Comparison of ENCODE assay signal across 26 mouse cellular contexts in genomic region chr2:178916316-178917033, GRCm38 (mm10).
DNase-seq lines count a peak whose midpoint lies in the region; ATAC-seq lines count a peak whose summit lies in the region.
"Had no signal": no experiment of that assay in that cellular context is flagged by ENCODE, and none has a peak within 500 bp of the region (broad histone marks: within the 10 kb centered on the region; RNA-seq: fewer than 3 reads in every experiment).

No protein-coding gene starts in this region.

- H3K4me1 ChIP-seq in embryonic facial prominence, embryonic 14.5 days (ENCODE audit: control insufficient read depth, insufficient read depth, low read length) = no peaks in the 10 kb centered on the region
- H3K4me1 ChIP-seq in embryonic facial prominence, embryonic 10.5 days = peaks cover 8% of the 10 kb centered on the region
- H3K4me1 ChIP-seq in hindbrain, embryonic 11.5 days (replicated peaks; ENCODE audit: control insufficient read depth, insufficient read depth, low read length) = no peaks in the 10 kb centered on the region
- no peaks in the 10 kb centered on the region for H3K4me1 ChIP-seq in hindbrain, embryonic 16.5 days (ENCODE audit: control insufficient read depth, insufficient read depth, low read depth, low read length)

- H3K36me3 ChIP-seq in embryonic facial prominence, embryonic 14.5 days (ENCODE audit: control insufficient read depth, insufficient read depth, low read length) = no peaks in the 10 kb centered on the region
- H3K36me3 ChIP-seq in embryonic facial prominence, embryonic 10.5 days (replicated peaks) = no peaks in the 10 kb centered on the region
- H3K36me3 ChIP-seq in hindbrain, embryonic 11.5 days (ENCODE audit: control insufficient read depth, insufficient read depth, low read length) = no peaks in the 10 kb centered on the region
- no peaks in the 10 kb centered on the region for H3K36me3 ChIP-seq in hindbrain, embryonic 16.5 days (ENCODE audit: control insufficient read depth, insufficient read depth, low read length)
- H3K36me3 ChIP-seq: embryonic facial prominence, embryonic 13.5 days; forebrain, embryonic 10.5 days; heart, embryonic 10.5 days; heart, embryonic 13.5 days had no signal

- no peak for ATAC-seq in embryonic facial prominence, embryonic 14.5 days (ENCODE audit: low read depth)
- ATAC-seq in hindbrain, embryonic 11.5 days (ENCODE audit: low FRiP score) = peak; percentile 65
- no peak for ATAC-seq in hindbrain, embryonic 16.5 days
- ATAC-seq: activated CD4-positive, CD25-positive, alpha-beta regulatory T cell, adult 4 months; forebrain, embryonic 13.5 days; forebrain, embryonic 16.5 days; hindbrain, postnatal 0 days; inflammation-experienced regulatory T-cells, adult 6 months; intestine, embryonic 16.5 days had no signal

- H3K9me3 ChIP-seq in embryonic facial prominence, embryonic 14.5 days (ENCODE audit: control insufficient read depth, low read length) = no peaks in the 10 kb centered on the region
- H3K9me3 ChIP-seq in embryonic facial prominence, embryonic 10.5 days = no peaks in the 10 kb centered on the region
- no peaks in the 10 kb centered on the region for H3K9me3 ChIP-seq in hindbrain, embryonic 11.5 days (ENCODE audit: control insufficient read depth, low read length)
- no peaks in the 10 kb centered on the region for H3K9me3 ChIP-seq in hindbrain, embryonic 16.5 days (ENCODE audit: control insufficient read depth, low read length)
- H3K9me3 ChIP-seq: embryonic facial prominence, embryonic 13.5 days; forebrain, embryonic 10.5 days; forebrain, embryonic 13.5 days; heart, embryonic 10.5 days; heart, embryonic 13.5 days had no signal

- H3K27me3 ChIP-seq in embryonic facial prominence, embryonic 14.5 days (replicated peaks; ENCODE audit: control insufficient read depth, insufficient read depth, low read length) = no peaks in the 10 kb centered on the region
- H3K27me3 ChIP-seq in embryonic facial prominence, embryonic 10.5 days (replicated peaks; ENCODE audit: low read depth, poor library complexity, severe bottlenecking) = no peaks in the 10 kb centered on the region
- H3K27me3 ChIP-seq in hindbrain, embryonic 11.5 days (ENCODE audit: control insufficient read depth, insufficient read depth, low read length) = no peaks in the 10 kb centered on the region
- no peaks in the 10 kb centered on the region for H3K27me3 ChIP-seq in hindbrain, embryonic 16.5 days (replicated peaks; ENCODE audit: control insufficient read depth, insufficient read depth, low read length)
- H3K27me3 ChIP-seq: embryonic facial prominence, embryonic 13.5 days; forebrain, embryonic 13.5 days; heart, embryonic 13.5 days had no signal

- H3K4me2 ChIP-seq in embryonic facial prominence, embryonic 14.5 days (ENCODE audit: low read depth, low read length) = no peak overlapping the region
- H3K4me2 ChIP-seq in hindbrain, embryonic 11.5 days (replicated peaks; ENCODE audit: low read depth, low read length) = no peak overlapping the region
- no peak overlapping the region for H3K4me2 ChIP-seq in hindbrain, embryonic 16.5 days (ENCODE audit: low read length)
- H3K4me2 ChIP-seq: embryonic facial prominence, embryonic 13.5 days; forebrain, embryonic 13.5 days; heart, embryonic 13.5 days had no signal

- WGBS in embryonic facial prominence, embryonic 14.5 days = 80% methylated on average over 6 of the region's 6 CpGs
- WGBS in embryonic facial prominence, embryonic 10.5 days = 85% methylated on average over 6 of the region's 6 CpGs
- WGBS in hindbrain, embryonic 11.5 days = 69% methylated on average over 6 of the region's 6 CpGs
- WGBS in hindbrain, embryonic 16.5 days = 67% methylated on average over 6 of the region's 6 CpGs

- H3K27ac ChIP-seq in embryonic facial prominence, embryonic 14.5 days (replicated peaks; ENCODE audit: low read depth, low read length) = no peak overlapping the region
- H3K27ac ChIP-seq in embryonic facial prominence, embryonic 10.5 days (replicated peaks) = no peak overlapping the region
- no peak overlapping the region for H3K27ac ChIP-seq in hindbrain, embryonic 11.5 days (ENCODE audit: low read depth, low read length)
- H3K27ac ChIP-seq in hindbrain, embryonic 16.5 days (ENCODE audit: low read depth, low read length) = no peak overlapping the region
- H3K27ac ChIP-seq: embryonic facial prominence, embryonic 13.5 days; forebrain, embryonic 10.5 days; forebrain, embryonic 13.5 days; heart, adult 2 months; heart, embryonic 10.5 days; heart, embryonic 13.5 days; hindbrain, postnatal 0 days had no signal

- H3K4me3 ChIP-seq in embryonic facial prominence, embryonic 14.5 days (ENCODE audit: low read depth, low read length) = no peak overlapping the region
- no peak overlapping the region for H3K4me3 ChIP-seq in embryonic facial prominence, embryonic 10.5 days
- H3K4me3 ChIP-seq in hindbrain, embryonic 11.5 days (ENCODE audit: low read depth, low read length) = no peak overlapping the region
- no peak overlapping the region for H3K4me3 ChIP-seq in hindbrain, embryonic 16.5 days (ENCODE audit: low read length)
- H3K4me3 ChIP-seq: embryonic facial prominence, embryonic 13.5 days; forebrain, embryonic 10.5 days; forebrain, embryonic 13.5 days; heart, adult 2 months; heart, embryonic 10.5 days; heart, embryonic 13.5 days had no signal

- H3K9ac ChIP-seq in embryonic facial prominence, embryonic 14.5 days (ENCODE audit: low read depth, low read length) = no peak overlapping the region
- no peak overlapping the region for H3K9ac ChIP-seq in hindbrain, embryonic 11.5 days (ENCODE audit: low read depth, low read length)
- no peak overlapping the region for H3K9ac ChIP-seq in hindbrain, embryonic 16.5 days (ENCODE audit: low read depth, low read length)
- H3K9ac ChIP-seq: embryonic facial prominence, embryonic 13.5 days; forebrain, embryonic 13.5 days; heart, embryonic 13.5 days had no signal

- DNase-seq in embryonic facial prominence, embryonic 14.5 days (ENCODE audit: low spot score) = peak; percentile 26
- no peak for DNase-seq in embryonic facial prominence, embryonic 10.5 days (ENCODE audit: low spot score)
- peak; percentile 24 for DNase-seq in hindbrain, embryonic 11.5 days (ENCODE audit: low spot score)
- peak; percentile 25 for DNase-seq in retina, embryonic 14.5 days (ENCODE audit: low spot score)
- no peak for DNase-seq in retina, postnatal 1 day
- DNase-seq in gastrocnemius, postnatal 25 days = no peak
- DNase-seq: adrenal gland, adult 8-10 months; adrenal gland, postnatal 25 days; cerebellum, adult 18-20 months; cerebellum, adult 9-10 months; cerebellum, postnatal 25 days; gastrocnemius, postnatal 36 days; heart, adult 2 months; heart, postnatal 14 days; heart, postnatal 4 days had no signal

Comparison
In these comparisons a context has a peak if more than half of its experiments do, and no peak if none do; other contexts are left out.
1. DNase-seq: peak in embryonic facial prominence, embryonic 14.5 days (single experiment), hindbrain, embryonic 11.5 days (single experiment) and retina, embryonic 14.5 days (single experiment); none in embryonic facial prominence, embryonic 10.5 days (single experiment), retina, postnatal 1 day (single experiment) and gastrocnemius, postnatal 25 days (single experiment).